Mouse (Mus musculus): ENCODE results near the gene Mtus2.

- TF ChIP-seq MAX (IDR thresholded peaks at IDR 0.05; ENCODE audit: low read length) (no peak), POLR2A (IDR thresholded peaks at IDR 0.05; ENCODE audit: control insufficient read depth in 1 of 2, insufficient read depth in 1 of 2, low read depth in 1 of 2, low read length in 2 of 2, poor library complexity in 1 of 2) (no peak), CTCF (IDR thresholded peaks at IDR 0.05 in 2 of 3, conservative IDR thresholded peaks at IDR 0.05 in 1 of 3; ENCODE audit: control insufficient read depth in 1 of 3, insufficient read depth in 1 of 3, low read depth in 2 of 3, low read length in 3 of 3, poor library complexity in 1 of 3, severe bottlenecking in 1 of 3) (no peak), ELF1 (IDR thresholded peaks at IDR 0.05; ENCODE audit: low read depth, low read length) (no peak), POLR2AphosphoS2 (IDR thresholded peaks at IDR 0.05; ENCODE audit: low read length) (no peak), HCFC1 (IDR thresholded peaks at IDR 0.05; ENCODE audit: low read depth, low read length) (no peak), SIN3A (IDR thresholded peaks at IDR 0.05; ENCODE audit: low read length) (no peak), GATA1 (IDR thresholded peaks at IDR 0.05; ENCODE audit: low read depth, low read length) (no peak), GABPA (IDR thresholded peaks at IDR 0.05; ENCODE audit: low read depth, low read length) (no peak), NELFE (IDR thresholded peaks at IDR 0.05; ENCODE audit: low read depth, low read length) (no peak), EP300 (IDR thresholded peaks at IDR 0.05; ENCODE audit: low read depth in 1 of 2, low read length in 2 of 2) (no peak), CHD2 (IDR thresholded peaks at IDR 0.05; ENCODE audit: low read length) (no peak), SMC3 (IDR thresholded peaks at IDR 0.05; ENCODE audit: low read depth, low read length) (no peak), CHD1 (IDR thresholded peaks at IDR 0.05; ENCODE audit: low read depth, low read length) (no peak)
These were observed 396.3 kb downstream of the Mtus2 start for GRCm38 (mm10) chr5:148353429-148353828.
